In genomic region chr6:118851086-118851485, GRCm38 (mm10) we compare ENCODE assay signal across 17 mouse cellular contexts.
DNase-seq lines count a peak whose midpoint lies in the region; ATAC-seq and TF ChIP-seq lines count a peak whose summit lies in the region.
"Had no signal": no experiment of that assay in that cellular context is flagged by ENCODE, and none has a peak within 500 bp of the region (broad histone marks: within the 10 kb centered on the region; RNA-seq: fewer than 3 reads in every experiment).

No protein-coding gene starts in this region.

- ATAC-seq in frontal cortex, adult (ENCODE audit: low TSS enrichment) = peak; percentile 78
- no peak for ATAC-seq in inflammation-experienced regulatory T-cells, adult 6 months
- no peak for ATAC-seq in hindbrain, embryonic 11.5 days (ENCODE audit: low FRiP score)
- ATAC-seq: CD4-positive, CD25-positive, alpha-beta regulatory T cell, adult 4 months had no signal

- H3K36me3 ChIP-seq in hindbrain, embryonic 11.5 days (ENCODE audit: control insufficient read depth, insufficient read depth, low read length) = no peaks in the 10 kb centered on the region
- H3K36me3 ChIP-seq: embryonic facial prominence, embryonic 10.5 days; stomach, embryonic 15.5 days had no signal

- H3K9ac ChIP-seq in hindbrain, embryonic 11.5 days (ENCODE audit: low read depth, low read length) = no peak overlapping the region
- H3K9ac ChIP-seq: hindbrain, embryonic 14.5 days; stomach, embryonic 15.5 days had no signal

- no peaks in the 10 kb centered on the region for H3K27me3 ChIP-seq in hindbrain, embryonic 11.5 days (ENCODE audit: control insufficient read depth, insufficient read depth, low read length)
- H3K27me3 ChIP-seq: stomach, embryonic 15.5 days had no signal

- H3K4me3 ChIP-seq in hindbrain, embryonic 11.5 days (ENCODE audit: low read depth, low read length) = no peak overlapping the region
- H3K4me3 ChIP-seq: embryonic facial prominence, embryonic 10.5 days; myocyte; stomach, embryonic 15.5 days had no signal

- 89% methylated on average over 3 of the region's 3 CpGs for WGBS in hindbrain, embryonic 11.5 days

- H3K4me1 ChIP-seq in hindbrain, embryonic 11.5 days (replicated peaks; ENCODE audit: control insufficient read depth, insufficient read depth, low read length) = no peaks in the 10 kb centered on the region
- H3K4me1 ChIP-seq: stomach, embryonic 15.5 days had no signal

- no peaks in the 10 kb centered on the region for H3K9me3 ChIP-seq in hindbrain, embryonic 11.5 days (ENCODE audit: control insufficient read depth, low read length)
- H3K9me3 ChIP-seq: embryonic facial prominence, embryonic 10.5 days; stomach, embryonic 15.5 days had no signal

- no peak for TF ChIP-seq POLR2A in brain, embryonic 14.5 days (IDR thresholded peaks at IDR 0.05; ENCODE audit: borderline replicate concordance, extremely low read depth, insufficient read depth, insufficient read length, poor library complexity, severe bottlenecking)

- H3K4me2 ChIP-seq in hindbrain, embryonic 11.5 days (replicated peaks; ENCODE audit: low read depth, low read length) = no peak overlapping the region
- H3K4me2 ChIP-seq: hindbrain, embryonic 14.5 days; liver, embryonic 11.5 days; stomach, embryonic 15.5 days had no signal

- TF ChIP-seq CTCF in brain, embryonic 14.5 days (IDR thresholded peaks at IDR 0.05; ENCODE audit: borderline replicate concordance, extremely low read depth, insufficient read depth, insufficient read length) = no peak

- DNase-seq in brain, embryonic 14.5 days (ENCODE audit: low read depth) = peak; percentile 71
- peak; percentile 54 to 58 for DNase-seq in layer of hippocampus, postnatal 10 days (ENCODE audit: low spot score in 2 of 2)
- DNase-seq in right cerebral cortex, adult 18-20 months = peak; percentile 72
- no peak for DNase-seq in gastrocnemius, postnatal 10 days
- DNase-seq in cerebellum, adult 18-20 months = no peak
- no peak for DNase-seq in hindbrain, embryonic 11.5 days (ENCODE audit: low spot score)
- DNase-seq: cerebellum, adult 9-10 months; kidney, adult 8-10 months; thymus, postnatal 36 days had no signal

- no peak overlapping the region for H3K27ac ChIP-seq in hindbrain, embryonic 11.5 days (ENCODE audit: low read depth, low read length)
- H3K27ac ChIP-seq: embryonic facial prominence, embryonic 10.5 days; hindbrain, embryonic 14.5 days; stomach, embryonic 15.5 days had no signal

Comparison
In these comparisons a context has a peak if more than half of its experiments do, and no peak if none do; other contexts are left out.
1. DNase-seq: peak in brain, embryonic 14.5 days (single experiment), layer of hippocampus, postnatal 10 days (2 of 2) and right cerebral cortex, adult 18-20 months (single experiment); none in gastrocnemius, postnatal 10 days (single experiment), cerebellum, adult 18-20 months (0 of 2) and hindbrain, embryonic 11.5 days (single experiment).